19 mouse cellular contexts compared by ENCODE assay signal in the genomic region with DNA sequence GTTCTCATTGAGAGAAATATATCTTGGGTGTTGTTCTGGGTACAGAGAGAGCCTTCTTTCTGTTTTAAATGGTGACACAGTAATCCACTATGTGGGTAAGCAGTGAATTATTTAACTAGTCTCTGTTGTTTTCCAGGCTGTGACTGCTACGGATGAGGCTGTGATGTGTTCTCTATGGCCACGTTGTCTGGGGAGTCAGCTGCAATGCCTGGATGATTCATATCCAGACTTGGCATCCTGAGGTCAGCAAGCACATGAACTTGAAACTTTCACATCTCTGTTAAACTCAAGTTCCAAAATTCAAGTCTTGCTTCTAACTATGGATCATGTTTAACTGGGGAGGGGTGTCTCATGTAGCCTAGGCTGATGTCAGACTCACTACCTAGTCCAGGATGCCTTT.
"Had no signal": no experiment of that assay in that cellular context is flagged by ENCODE, and none has a peak within 500 bp of the region (broad histone marks: within the 10 kb centered on the region; RNA-seq: fewer than 3 reads in every experiment).

No protein-coding gene starts in this region.

- H3K36me3 ChIP-seq: limb, embryonic 10.5 days; limb, embryonic 13.5 days; liver, embryonic 12.5 days; liver, embryonic 15.5 days; lung, embryonic 15.5 days; midbrain, embryonic 10.5 days; midbrain, embryonic 13.5 days; stomach, embryonic 15.5 days had no signal

- H3K4me1 ChIP-seq: limb, embryonic 10.5 days; limb, embryonic 13.5 days; liver, embryonic 12.5 days; liver, embryonic 15.5 days; lung, embryonic 15.5 days; megakaryocyte, embryonic 14.5 days; midbrain, embryonic 10.5 days; midbrain, embryonic 13.5 days; stomach, embryonic 15.5 days had no signal

- H3K4me3 ChIP-seq: layer of hippocampus, adult 2 months; limb, embryonic 10.5 days; limb, embryonic 13.5 days; liver, embryonic 12.5 days; liver, embryonic 15.5 days; lung, embryonic 15.5 days; megakaryocyte, embryonic 14.5 days; midbrain, embryonic 10.5 days; midbrain, embryonic 13.5 days; stomach, embryonic 15.5 days had no signal

- H3K27me3 ChIP-seq: limb, embryonic 13.5 days; liver, embryonic 12.5 days; liver, embryonic 15.5 days; lung, embryonic 15.5 days; midbrain, embryonic 13.5 days; stomach, embryonic 15.5 days had no signal

- H3K4me2 ChIP-seq: limb, embryonic 13.5 days; liver, embryonic 12.5 days; liver, embryonic 15.5 days; lung, embryonic 15.5 days; midbrain, embryonic 13.5 days; stomach, embryonic 15.5 days had no signal

- H3K9ac ChIP-seq: limb, embryonic 13.5 days; liver, embryonic 12.5 days; liver, embryonic 15.5 days; lung, embryonic 15.5 days; midbrain, embryonic 13.5 days; stomach, embryonic 15.5 days had no signal

- H3K27ac ChIP-seq: kidney, postnatal 0 days; layer of hippocampus, adult 2 months; limb, embryonic 10.5 days; limb, embryonic 13.5 days; liver, embryonic 12.5 days; liver, embryonic 15.5 days; lung, embryonic 15.5 days; midbrain, embryonic 10.5 days; midbrain, embryonic 13.5 days; stomach, embryonic 15.5 days had no signal

- H3K9me3 ChIP-seq: limb, embryonic 10.5 days; limb, embryonic 13.5 days; liver, embryonic 12.5 days; liver, embryonic 15.5 days; lung, embryonic 15.5 days; megakaryocyte, embryonic 14.5 days; midbrain, embryonic 10.5 days; midbrain, embryonic 13.5 days; stomach, embryonic 15.5 days had no signal

- DNase-seq: kidney, adult 9 months; kidney, postnatal 25 days; layer of hippocampus, adult 9-11 months; liver; lung, adult 18-20 months; lung, postnatal 10 days; lung, postnatal 36 days; thymus, postnatal 36 days had no signal
